Mouse (Mus musculus): Measurements from ENCODE around the gene Mab21l3. TPM values are rescaled to one million over a fixed set of nuclear protein-coding genes. Genes with fewer than 3 reads are reported as not detected.

Mab21l3 gene
- polyA plus RNA-seq, 1 experiment from 2014 or later, result 0.32 TPM

- Histone ChIP-seq H3K4me2 (replicated peaks) (no peak overlapping the region), H3K36me3 (no peaks in the 10 kb centered on the region), H3K4me3 (no peak overlapping the region), H3K9ac (replicated peaks) (no peak overlapping the region), H3K27ac (replicated peaks) (no peak overlapping the region), H3K9me3 (no peaks in the 10 kb centered on the region), H3K27me3 (no peaks in the 10 kb centered on the region), H3K4me1 (no peaks in the 10 kb centered on the region)
- peak; percentile 73 for ATAC-seq (ENCODE audit: low FRiP score, low read depth)
- WGBS, result 58% methylated on average over 10 of the region's 10 CpGs
These were observed 36.3 kb downstream of the Mab21l3 start for GRCm38 (mm10) chr3:101812341-101812962.

- WGBS, result 74% methylated on average over 4 of the region's 4 CpGs
- Histone ChIP-seq H3K27me3 (peaks cover 3% of the 10 kb centered on the region; the same call in 1 of the 2 replicates), H3K36me3 (no peaks in the 10 kb centered on the region), H3K4me3 (no peak overlapping the region), H3K4me1 (no peaks in the 10 kb centered on the region), H3K4me2 (replicated peaks) (no peak overlapping the region), H3K27ac (replicated peaks) (no peak overlapping the region), H3K9ac (replicated peaks) (no peak overlapping the region), H3K9me3 (no peaks in the 10 kb centered on the region)
- ATAC-seq (ENCODE audit: low FRiP score, low read depth), result 0 out of 2 replicates have a peak, but pooled peaks have one; percentile 12
These were observed 36.8 kb downstream of the Mab21l3 start for GRCm38 (mm10) chr3:101811931-101812330.

- no peak overlapping the region for H3K27ac ChIP-seq (replicated peaks)
- no peak overlapping the region for H3K9ac ChIP-seq (replicated peaks)
- peaks cover 16% of the 10 kb centered on the region for H3K4me1 ChIP-seq
- no peak overlapping the region for H3K4me3 ChIP-seq
- peaks cover 18% of the 10 kb centered on the region; the same call in 1 of the 2 replicates for H3K27me3 ChIP-seq
- H3K9me3 ChIP-seq, result no peaks in the 10 kb centered on the region
- H3K36me3 ChIP-seq, result no peaks in the 10 kb centered on the region
- 92% methylated on average over 6 of the region's 6 CpGs for WGBS
- no peak for ATAC-seq (ENCODE audit: low FRiP score, low read depth)
- H3K4me2 ChIP-seq (replicated peaks), result no peak overlapping the region
These were observed 41.1 kb downstream of the Mab21l3 start for GRCm38 (mm10) chr3:101807646-101808045.

- H3K4me2 ChIP-seq (replicated peaks), result no peak overlapping the region
- H3K27me3 ChIP-seq, result peaks cover 23% of the 10 kb centered on the region; the same call in 1 of the 2 replicates
- H3K9me3 ChIP-seq, result no peaks in the 10 kb centered on the region
- H3K36me3 ChIP-seq, result no peaks in the 10 kb centered on the region
- H3K4me1 ChIP-seq, result peaks cover 16% of the 10 kb centered on the region
- no peak overlapping the region for H3K9ac ChIP-seq (replicated peaks)
- H3K27ac ChIP-seq (replicated peaks), result no peak overlapping the region
- no peak overlapping the region for H3K4me3 ChIP-seq
- 39% methylated on average over 4 of the region's 4 CpGs for WGBS
- ATAC-seq (ENCODE audit: low FRiP score, low read depth), result no peak
These were observed 41.8 kb downstream of the Mab21l3 start for GRCm38 (mm10) chr3:101806941-101807340.

DNA sequence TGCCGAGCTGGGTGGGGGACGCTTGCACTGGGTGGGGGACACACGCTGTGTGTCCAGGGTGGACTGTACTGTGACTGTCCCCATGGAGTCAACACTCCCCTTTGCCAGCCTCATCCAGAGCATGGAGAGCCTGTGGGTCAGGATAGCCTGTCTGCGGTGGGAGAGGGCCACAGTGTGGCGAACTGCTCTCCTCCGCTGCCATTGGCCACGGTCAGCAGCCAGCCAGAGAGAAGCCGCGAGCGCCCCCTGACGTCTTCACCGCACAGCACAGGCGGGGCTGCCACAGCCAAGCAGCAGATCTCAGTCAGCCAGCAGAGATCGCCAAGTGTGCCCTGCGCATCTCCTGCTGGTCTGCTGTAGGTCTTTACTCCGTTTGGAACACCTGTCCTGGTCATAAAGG is 42.6 kb downstream of the Mab21l3 start:
- no peaks in the 10 kb centered on the region for H3K36me3 ChIP-seq
- no peak overlapping the region for H3K4me3 ChIP-seq
- ATAC-seq (ENCODE audit: low FRiP score, low read depth), result peak; percentile 90
- no peaks in the 10 kb centered on the region for H3K9me3 ChIP-seq
- peaks cover 23% of the 10 kb centered on the region; the same call in 1 of the 2 replicates for H3K27me3 ChIP-seq
- H3K9ac ChIP-seq (replicated peaks), result no peak overlapping the region
- H3K4me2 ChIP-seq (replicated peaks), result peak overlapping the region; percentile 18; the same call in 1 of the 2 replicates
- WGBS, result 10% methylated on average over 16 of the region's 16 CpGs
- H3K4me1 ChIP-seq, result peaks cover 16% of the 10 kb centered on the region
- H3K27ac ChIP-seq (replicated peaks), result no peak overlapping the region

DNA sequence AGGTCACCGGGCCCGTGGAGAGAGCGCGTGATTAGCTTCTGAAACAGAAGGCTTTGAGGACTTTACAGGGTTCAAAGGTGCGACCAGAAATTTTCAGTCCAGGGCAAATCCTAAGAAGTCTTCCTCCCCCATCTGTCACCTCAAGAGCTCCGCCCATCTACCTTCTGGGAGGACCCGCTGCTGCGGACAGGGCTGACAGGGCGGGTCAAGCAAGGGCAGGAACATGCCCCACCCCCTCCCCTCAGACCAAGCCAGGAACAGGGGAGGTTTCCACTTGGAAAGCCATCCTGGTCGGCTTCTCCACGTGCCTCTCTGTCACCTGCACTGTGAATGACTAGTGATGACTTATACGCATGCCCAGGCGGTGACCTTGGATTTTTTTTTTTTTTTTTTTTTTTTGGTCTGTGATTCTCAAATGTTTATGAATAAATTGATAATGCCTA is 43.2 kb downstream of the Mab21l3 start:
- no peak overlapping the region for H3K27ac ChIP-seq (replicated peaks)
- ATAC-seq (ENCODE audit: low FRiP score, low read depth), result peak; percentile 42
- H3K9me3 ChIP-seq, result no peaks in the 10 kb centered on the region
- H3K9ac ChIP-seq (replicated peaks), result no peak overlapping the region
- no peak overlapping the region for H3K4me3 ChIP-seq
- H3K27me3 ChIP-seq, result peaks cover 23% of the 10 kb centered on the region; the same call in 1 of the 2 replicates
- H3K4me1 ChIP-seq, result peaks cover 16% of the 10 kb centered on the region
- 18% methylated on average over 13 of the region's 13 CpGs for WGBS
- no peaks in the 10 kb centered on the region for H3K36me3 ChIP-seq
- no peak overlapping the region for H3K4me2 ChIP-seq (replicated peaks)

GRCm38 (mm10) chr3:101804971-101805561 is 43.7 kb downstream of the Mab21l3 start:
- H3K4me2 ChIP-seq (replicated peaks), result no peak overlapping the region

GRCm38 (mm10) chr3:101804331-101804730 is 44.4 kb downstream of the Mab21l3 start:
- H3K4me3 ChIP-seq, result no peak overlapping the region
- 73% methylated on average over 6 of the region's 6 CpGs for WGBS
- no peak overlapping the region for H3K4me2 ChIP-seq (replicated peaks)
- H3K9ac ChIP-seq (replicated peaks), result no peak overlapping the region
- no peaks in the 10 kb centered on the region for H3K9me3 ChIP-seq
- H3K36me3 ChIP-seq, result no peaks in the 10 kb centered on the region
- H3K27ac ChIP-seq (replicated peaks), result no peak overlapping the region
- H3K4me1 ChIP-seq, result peaks cover 16% of the 10 kb centered on the region
- no peak for ATAC-seq (ENCODE audit: low FRiP score, low read depth)
- H3K27me3 ChIP-seq, result peaks cover 23% of the 10 kb centered on the region; the same call in 1 of the 2 replicates

More at GRCm38 (mm10) chr3:101804971-101805561, 43.7 kb downstream of the Mab21l3 start:
- Histone ChIP-seq H3K4me1 (peaks cover 16% of the 10 kb centered on the region), H3K4me3 (no peak overlapping the region), H3K27ac (replicated peaks) (no peak overlapping the region), H3K36me3 (no peaks in the 10 kb centered on the region), H3K9me3 (no peaks in the 10 kb centered on the region), H3K9ac (replicated peaks) (no peak overlapping the region), H3K27me3 (peaks cover 23% of the 10 kb centered on the region; the same call in 1 of the 2 replicates)
- ATAC-seq (ENCODE audit: low FRiP score, low read depth), result no peak
- 38% methylated on average over 11 of the region's 11 CpGs for WGBS

- Histone ChIP-seq H3K9ac (replicated peaks) (no peak overlapping the region), H3K27me3 (peaks cover 23% of the 10 kb centered on the region; the same call in 1 of the 2 replicates), H3K4me2 (replicated peaks) (no peak overlapping the region), H3K4me3 (no peak overlapping the region), H3K36me3 (no peaks in the 10 kb centered on the region), H3K9me3 (no peaks in the 10 kb centered on the region), H3K4me1 (peaks cover 16% of the 10 kb centered on the region), H3K27ac (replicated peaks) (no peak overlapping the region)
- ATAC-seq (ENCODE audit: low FRiP score, low read depth), result no peak
- 75% methylated on average over 6 of the region's 6 CpGs for WGBS
These were observed 45.0 kb downstream of the Mab21l3 start for GRCm38 (mm10) chr3:101803764-101804163.

DNA sequence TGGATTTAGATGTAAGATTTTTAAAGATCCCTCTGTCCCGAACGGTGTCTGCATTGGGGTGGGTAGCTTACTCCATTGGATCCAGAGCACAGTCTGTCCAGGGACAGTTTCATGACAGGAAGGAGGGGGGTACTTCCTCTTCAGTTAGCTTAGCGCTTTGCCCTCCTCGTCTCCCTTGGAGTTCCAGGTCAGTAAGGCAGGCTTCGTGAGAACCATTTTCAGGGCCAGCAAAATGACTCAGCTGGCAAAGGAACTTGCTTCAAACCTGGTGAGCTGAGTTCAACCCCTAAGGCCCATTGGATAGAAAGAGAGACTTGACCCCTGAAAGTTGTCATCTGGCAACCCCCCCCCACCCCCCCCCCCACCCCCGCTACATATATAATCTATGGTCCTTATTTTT is 46.0 kb downstream of the Mab21l3 start:
- 82% methylated on average over 6 of the region's 6 CpGs for WGBS

DNA sequence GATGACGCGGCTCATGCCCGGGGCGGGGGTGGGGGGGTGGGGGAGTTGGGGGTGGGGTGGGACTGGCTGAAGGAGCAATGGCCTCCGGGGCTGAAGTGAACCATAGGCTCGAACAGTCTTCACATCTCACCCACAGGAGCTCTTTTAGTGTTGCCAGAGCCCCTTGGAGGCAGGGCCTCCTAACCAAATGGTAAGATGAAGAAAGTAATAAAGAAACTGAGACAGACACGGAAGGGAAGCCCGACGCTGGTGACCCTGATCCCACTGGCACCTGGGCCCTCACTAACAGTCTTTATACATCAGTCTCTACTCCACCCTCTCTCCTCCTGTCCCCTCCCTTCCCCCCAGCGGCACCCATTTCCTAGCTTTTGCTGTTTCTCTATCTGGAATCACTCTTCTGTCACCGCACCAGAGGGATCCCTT is 48.2 kb downstream of the Mab21l3 start:
- Histone ChIP-seq H3K27ac (replicated peaks) (no peak overlapping the region), H3K4me2 (replicated peaks) (no peak overlapping the region), H3K36me3 (no peaks in the 10 kb centered on the region), H3K9me3 (no peaks in the 10 kb centered on the region), H3K4me1 (peaks cover 29% of the 10 kb centered on the region), H3K9ac (replicated peaks) (no peak overlapping the region), H3K4me3 (no peak overlapping the region), H3K27me3 (peaks cover 23% of the 10 kb centered on the region)
- ATAC-seq (ENCODE audit: low FRiP score, low read depth), result no peak
- 86% methylated on average over 11 of the region's 11 CpGs for WGBS

More for the DNA sequence above, 46.0 kb downstream of the Mab21l3 start:
- Histone ChIP-seq H3K36me3 (no peaks in the 10 kb centered on the region), H3K4me3 (no peak overlapping the region), H3K4me1 (peaks cover 23% of the 10 kb centered on the region), H3K9me3 (no peaks in the 10 kb centered on the region), H3K4me2 (replicated peaks) (no peak overlapping the region), H3K27me3 (peaks cover 23% of the 10 kb centered on the region; the same call in 1 of the 2 replicates), H3K9ac (replicated peaks) (no peak overlapping the region), H3K27ac (replicated peaks) (no peak overlapping the region)
- no peak for ATAC-seq (ENCODE audit: low FRiP score, low read depth)

GRCm38 (mm10) chr3:101799852-101800595 is 48.7 kb downstream of the Mab21l3 start:
- 76% methylated on average over 14 of the region's 14 CpGs for WGBS
- peaks cover 23% of the 10 kb centered on the region for H3K27me3 ChIP-seq
- H3K4me1 ChIP-seq, result peaks cover 31% of the 10 kb centered on the region
- H3K4me3 ChIP-seq, result no peak overlapping the region
- H3K36me3 ChIP-seq, result no peaks in the 10 kb centered on the region
- H3K4me2 ChIP-seq (replicated peaks), result no peak overlapping the region
- no peaks in the 10 kb centered on the region for H3K9me3 ChIP-seq
- no peak overlapping the region for H3K9ac ChIP-seq (replicated peaks)
- H3K27ac ChIP-seq (replicated peaks), result no peak overlapping the region
- ATAC-seq (ENCODE audit: low FRiP score, low read depth), result no peak

Data from midbrain, embryonic 12.5 days (tissue).